Mouse (Mus musculus) heart, adult 2 months (tissue): Measurements from ENCODE around the gene Oas1c.

Source experiments
- CTCF ChIP-seq: fragments of 200-600 bp; IDR thresholded peaks from 2 replicates; pipeline ENCODE4 v1.8.1; 2022; ENCODE audit warnings: antibody characterized with exemption, mild to moderate bottlenecking, moderate library complexity
- POLR2A ChIP-seq: fragments of 200-500 bp; IDR thresholded peaks from 2 replicates; pipeline ENCODE4 v1.6.1; 2011; ENCODE audit warnings: mild to moderate bottlenecking, low read depth, low read length, control low read depth; ENCODE audit not compliant: insufficient read depth

DNA sequence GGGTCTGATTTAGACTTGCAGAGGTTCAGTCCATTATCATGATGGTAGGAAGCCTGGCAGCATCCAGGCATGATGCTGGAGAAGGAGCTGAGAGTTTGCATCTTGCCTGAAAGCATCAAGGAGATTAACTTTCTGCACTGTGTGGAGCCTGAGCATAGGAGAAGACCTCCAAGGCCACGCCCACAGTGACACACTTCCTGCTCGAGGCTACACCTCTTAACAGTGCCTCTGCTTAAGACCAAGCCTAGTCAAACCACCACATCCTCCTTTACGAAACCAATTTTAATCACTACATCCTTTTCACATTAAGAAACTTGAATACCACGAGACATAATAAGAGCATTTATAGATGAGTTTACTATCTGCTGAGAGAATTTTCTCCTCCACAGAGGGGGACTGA lies 18.7 kb upstream of the Oas1c start:
- TF ChIP-seq CTCF (no peak), POLR2A (no peak)
